Mouse (Mus musculus): Measurements from ENCODE around the gene Cinp. TPM values are rescaled to one million over a fixed set of nuclear protein-coding genes. Genes with fewer than 3 reads are reported as not detected.

Gene Cinp
- 34.8 TPM for polyA plus RNA-seq (2017; shearing (Covaris generic))

DNA sequence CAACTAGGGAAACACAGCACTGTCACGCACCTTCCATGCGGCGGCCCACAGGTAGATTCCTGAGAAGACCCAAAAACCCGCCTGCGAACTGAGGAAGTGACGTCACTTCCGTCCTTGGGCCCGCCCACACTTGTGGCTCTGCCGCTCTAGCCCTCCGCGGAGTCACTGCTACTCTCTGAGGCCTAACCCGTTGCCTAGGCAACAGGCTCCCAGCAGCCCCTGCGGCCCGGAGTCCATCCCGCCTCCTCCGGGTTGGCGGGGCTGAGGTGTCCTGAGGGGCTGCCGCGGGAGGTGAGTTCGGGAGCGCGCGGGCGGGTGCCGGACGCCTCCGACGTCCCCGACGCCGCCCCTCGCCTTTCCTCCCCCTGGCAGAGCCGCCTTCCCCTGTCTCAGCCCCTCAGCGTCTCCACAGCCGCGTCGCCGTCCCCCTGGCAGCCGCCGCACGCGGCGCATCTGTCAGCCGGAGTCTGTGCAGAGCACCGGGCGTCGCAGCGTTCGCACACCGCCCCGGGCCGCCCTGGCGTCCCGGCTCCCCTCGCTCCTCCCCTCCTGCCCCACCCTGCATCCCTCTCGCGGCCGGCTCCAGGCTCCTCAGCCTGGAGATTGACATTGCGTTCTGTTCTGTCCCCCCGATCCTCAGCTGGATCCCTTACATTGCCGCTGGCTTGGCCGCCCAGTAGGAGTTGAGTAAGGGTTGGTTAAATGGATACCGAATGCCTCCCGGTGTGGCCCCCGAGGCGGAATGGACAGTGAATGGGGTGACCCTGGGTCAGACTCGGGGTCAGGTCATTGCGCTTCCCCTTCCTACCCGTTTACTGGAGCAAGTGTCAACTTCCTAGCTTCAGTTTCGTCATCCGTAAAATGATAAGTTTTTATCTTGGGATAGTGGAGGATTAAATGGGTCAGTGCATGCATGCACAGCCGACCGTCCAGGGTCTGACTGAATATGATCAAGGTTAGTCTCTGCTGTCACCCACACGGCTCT is at the start of gene Cinp, which contains the start of gene Tecpr2:
Gene Cinp (minus strand): TSS at position 110 of the 985 bp plus-strand sequence.
Gene Tecpr2 (plus strand): TSS at position 229 of the 985 bp plus-strand sequence.

DNA sequence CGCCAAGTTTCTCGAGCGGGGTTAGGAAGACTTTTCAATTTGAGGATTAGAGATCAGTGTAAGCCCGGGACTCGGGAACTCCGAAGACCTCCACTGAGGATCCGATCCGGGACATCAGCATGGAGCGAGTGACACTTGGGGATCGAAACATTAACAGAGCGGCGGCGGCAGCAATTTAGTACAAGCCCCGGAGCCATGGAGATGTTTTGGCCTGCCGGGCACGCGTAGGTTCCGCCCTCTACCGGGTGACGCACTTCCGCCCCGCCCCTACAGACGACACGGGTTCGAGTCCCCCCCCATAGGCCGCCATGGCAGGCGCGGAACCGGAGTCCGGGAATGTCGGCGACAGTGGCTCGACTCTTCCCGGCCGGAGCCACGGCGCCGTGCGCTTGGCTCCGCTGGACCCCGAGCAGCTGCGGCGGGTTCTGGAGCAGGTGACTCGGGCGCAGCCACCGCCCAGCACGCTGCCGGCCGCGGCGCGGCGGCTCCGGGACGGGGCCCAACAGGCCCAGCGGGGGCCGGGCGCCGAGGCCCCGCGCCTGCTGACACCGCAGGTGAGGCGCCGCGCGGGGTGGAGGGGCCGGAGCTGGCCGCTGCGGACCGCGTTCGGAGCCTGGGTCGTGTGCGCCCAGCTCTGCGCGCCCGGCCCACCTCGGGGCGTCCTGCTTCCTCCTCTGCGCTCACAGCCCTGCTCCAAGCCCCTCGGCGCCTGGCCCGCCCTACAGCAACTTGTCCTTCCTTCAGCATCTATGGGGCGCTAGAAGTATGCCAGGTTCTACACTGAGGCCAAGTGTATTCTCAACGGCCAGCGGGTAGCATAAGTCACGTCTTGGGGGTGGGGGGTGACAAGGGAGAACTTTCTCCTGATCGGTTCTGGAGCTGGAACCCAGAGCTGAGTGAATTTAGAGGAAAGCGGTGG is 38.7 kb downstream of the Cinp start, which contains the start of gene Zfp839:
Gene Zfp839 (plus strand): TSS at position 244 of the 919 bp plus-strand sequence.

DNA sequence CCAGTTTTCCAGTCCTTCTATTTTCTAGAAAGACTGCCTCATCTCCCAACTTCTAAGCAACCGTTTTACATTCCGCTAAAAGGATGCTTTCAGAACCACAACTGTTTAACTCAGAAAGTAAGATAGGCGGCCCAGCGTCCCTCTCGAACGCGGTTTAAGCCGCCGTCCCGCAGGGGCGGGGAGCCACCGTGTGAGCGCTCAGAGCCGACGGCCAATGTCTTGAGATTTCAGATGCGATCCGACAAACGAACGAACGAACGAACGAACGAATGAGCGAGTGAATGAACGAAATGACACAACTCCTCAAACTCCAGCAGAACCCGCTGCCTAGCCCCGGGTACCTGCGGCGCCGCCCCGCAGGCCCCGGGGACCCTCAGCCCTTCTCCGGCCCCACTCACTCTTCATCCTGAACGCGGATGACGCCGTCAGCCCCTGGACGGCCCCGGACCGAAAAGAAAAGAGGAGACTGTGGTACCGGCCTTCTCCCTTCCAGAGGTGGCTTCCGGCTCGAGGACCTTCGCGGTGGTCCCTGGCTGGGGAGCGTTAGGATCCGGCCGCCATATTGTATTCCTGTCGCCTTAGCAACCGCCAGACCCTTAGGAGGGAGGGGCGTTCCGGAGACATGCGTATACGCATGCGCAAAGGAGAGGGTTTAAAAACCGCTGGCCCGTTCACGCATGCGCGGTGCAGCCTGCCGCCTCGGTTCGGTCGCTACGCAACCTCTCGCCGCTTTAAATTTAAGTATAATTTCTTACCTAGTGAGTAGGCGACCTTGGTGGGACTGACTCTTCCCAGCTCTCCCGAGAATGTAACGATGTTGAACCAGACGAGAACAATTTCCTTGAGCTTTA is 48.4 kb downstream of the Cinp start, which contains the start of gene Mok:
Gene Mok (minus strand): TSS at position 592 of the 851 bp plus-strand sequence.

Other genes starting within 250 kb of the Cinp start
- gene 1700001K19Rik, start 206.5 kb downstream of the Cinp start, polyA plus RNA-seq (2017; shearing (Covaris generic)), result not detected
- 321 TPM for gene Hsp90aa1, start 186.4 kb downstream of the Cinp start, polyA plus RNA-seq (2017; shearing (Covaris generic))
- 72.6 TPM for gene Wdr20, start 151.2 kb downstream of the Cinp start, polyA plus RNA-seq (2017; shearing (Covaris generic))
- 0.31 TPM for gene Mok, start 48.2 kb downstream of the Cinp start, polyA plus RNA-seq (2017; shearing (Covaris generic))
- gene Zfp839, start 38.9 kb downstream of the Cinp start, polyA plus RNA-seq (2017; shearing (Covaris generic)), result 4.6 TPM
- gene Tecpr2, start 119 bp upstream of the Cinp start, polyA plus RNA-seq (2017; shearing (Covaris generic)), result 2.6 TPM
- 7.9 TPM for gene Ankrd9, start 89.9 kb upstream of the Cinp start, polyA plus RNA-seq (2017; shearing (Covaris generic))
- 49.4 TPM for gene Rcor1, start 150.2 kb upstream of the Cinp start, polyA plus RNA-seq (2017; shearing (Covaris generic))

Data from CD4-positive, CD25-positive, alpha-beta regulatory T cell (primary cell).